Mouse (Mus musculus) G1E (cell line): ENCODE results near the gene Gm44965. TPM values are rescaled to one million over a fixed set of nuclear protein-coding genes. Genes with fewer than 3 reads are reported as not detected.

Experiments used
- ATAC-seq: 2 replicates; pipeline ENCODE4 v1.8.0; 2016; ENCODE audit warnings: mild to moderate bottlenecking; ENCODE audit not compliant: insufficient number of reproducible peaks, poor library complexity, low FRiP score, severe bottlenecking; ENCODE audit errors: extremely low read depth
- DNase-seq: peaks from one replicate; pipeline ENCODE4 v3.0.0; 2012; ENCODE audit warnings: low spot score
- H3K27me3 ChIP-seq: 2 replicates; pipeline ENCODE4 v1.6.1; 2012; ENCODE audit warnings: mild to moderate bottlenecking, low read length, inconsistent platforms; ENCODE audit not compliant: insufficient read depth
- H3K36me3 ChIP-seq: replicated peaks from 2 replicates; pipeline ENCODE3; 2012; ENCODE audit warnings: mild to moderate bottlenecking, inconsistent platforms
- H3K4me1 ChIP-seq: 2 replicates; pipeline ENCODE4 v1.6.1; 2012; ENCODE audit warnings: low read depth, low read length, inconsistent platforms, mixed read lengths; ENCODE audit not compliant: insufficient read depth
- H3K4me3 ChIP-seq: 2 replicates; pipeline ENCODE4 v1.5.1; 2012; ENCODE audit warnings: low read depth, mild to moderate bottlenecking, inconsistent platforms, low read length, moderate library complexity, mixed read lengths
- H3K9me3 ChIP-seq: replicated peaks from 2 replicates; pipeline ENCODE4 v1.6.1; 2012; ENCODE audit warnings: inconsistent platforms
- CTCF ChIP-seq: IDR thresholded peaks from 2 replicates; pipeline ENCODE4 v1.5.1; 2012; ENCODE audit warnings: low read depth, low read length, inconsistent platforms, mixed read lengths
- GATA1 ChIP-seq: IDR thresholded peaks from 2 replicates; pipeline ENCODE4 v1.6.1; 2012; ENCODE audit warnings: borderline replicate concordance, low read length, inconsistent platforms, mixed read lengths
- GATA2 ChIP-seq: IDR thresholded peaks from 2 replicates; pipeline ENCODE4 v1.6.1; 2012; ENCODE audit warnings: low read depth, low read length, inconsistent platforms, borderline replicate concordance
- POLR2AphosphoS5 ChIP-seq: IDR thresholded peaks from 2 replicates; pipeline ENCODE4 v1.6.1; 2012; ENCODE audit warnings: low read depth, low read length, inconsistent platforms; ENCODE audit not compliant: insufficient replicate concordance
- TAL1 ChIP-seq: conservative IDR thresholded peaks from 2 replicates; pipeline ENCODE4 v1.6.1; 2012; ENCODE audit warnings: low read depth, low read length, inconsistent platforms, mixed read lengths
- polyA plus RNA-seq: library from polyadenylated mRNA; stranded (reverse); fragments of >175 nt; gene quantifications from 2 replicates; pipeline ENCODE4 v1.2.3, GENCODE M21; 2012
- total RNA-seq, 2 experiments: library from RNA; stranded (forward) in 1 of 2; stranded (reverse) in 1 of 2; fragments of 200-1000 nt in 1 of 2; fragments of >200 nt in 1 of 2; fragmentation: Nextera tagmentation in 1 of 2; gene quantifications; 2 replicates each; pipeline ENCODE4 v1.2.3; 2014 to 2017

Gm44965 gene
- total and polyA plus RNA-seq, 3 experiments = not detected

GRCm38 (mm10) chr6:48578736-48579135 lies 15.0 kb upstream of the Gm44965 start:
- no peak for ATAC-seq

GRCm38 (mm10) chr6:48579215-48579648 lies 14.5 kb upstream of the Gm44965 start:
- Histone ChIP-seq H3K4me3 (no peak overlapping the region), H3K9me3 (no peaks in the 10 kb centered on the region), H3K27me3 (no peaks in the 10 kb centered on the region), H3K36me3 (no peaks in the 10 kb centered on the region), H3K4me1 (no peaks in the 10 kb centered on the region)
- DNase-seq (no peak), ATAC-seq (no peak)
- TF ChIP-seq POLR2AphosphoS5 (no peak), GATA1 (no peak), CTCF (no peak), TAL1 (no peak), GATA2 (no peak)

More at GRCm38 (mm10) chr6:48578736-48579135, 15.0 kb upstream of the Gm44965 start:
- Histone ChIP-seq H3K4me3 (no peak overlapping the region), H3K9me3 (no peaks in the 10 kb centered on the region), H3K36me3 (no peaks in the 10 kb centered on the region), H3K4me1 (no peaks in the 10 kb centered on the region), H3K27me3 (no peaks in the 10 kb centered on the region)
- no peak for DNase-seq
- no peak for TF ChIP-seq GATA1

- Histone ChIP-seq H3K4me1 (no peaks in the 10 kb centered on the region), H3K9me3 (0 out of 2 replicates have a peak, but pooled peaks cover 2% of the 10 kb centered on the region), H3K4me3 (no peak overlapping the region), H3K36me3 (no peaks in the 10 kb centered on the region), H3K27me3 (no peaks in the 10 kb centered on the region)
- DNase-seq = no peak
- no peak for ATAC-seq
- TF ChIP-seq CTCF = no peak
- TF ChIP-seq TAL1 = no peak
- no peak for TF ChIP-seq GATA1
- no peak for TF ChIP-seq GATA2
- no peak for TF ChIP-seq POLR2AphosphoS5
Observed at GRCm38 (mm10) chr6:48581257-48581656, 12.5 kb upstream of the Gm44965 start.

- TF ChIP-seq TAL1 (no peak), POLR2AphosphoS5 (no peak), GATA1 (no peak), CTCF (peak; percentile 26; the same call in 1 of the 2 replicates), GATA2 (no peak)
- ATAC-seq (no peak), DNase-seq (no peak)
Observed at GRCm38 (mm10) chr6:48582037-48582436, 11.7 kb upstream of the Gm44965 start.

GRCm38 (mm10) chr6:48589194-48589750 lies 4.5 kb upstream of the Gm44965 start, which contains the start of gene Gm45021:
Gm45021 (plus strand) TSS chr6:48589610.
- Histone ChIP-seq H3K9me3 (0 out of 2 replicates have a peak, but pooled peaks cover 2% of the 10 kb centered on the region), H3K27me3 (no peaks in the 10 kb centered on the region; the same call in 1 of the 2 replicates), H3K4me1 (no peaks in the 10 kb centered on the region), H3K36me3 (no peaks in the 10 kb centered on the region), H3K4me3 (no peak within 1 kb of the TSS)
- ATAC-seq (no peak), DNase-seq (no peak)
- TF ChIP-seq GATA1 = no peak
- TF ChIP-seq CTCF = no peak
- no peak for TF ChIP-seq TAL1
- TF ChIP-seq GATA2 = no peak
- TF ChIP-seq POLR2AphosphoS5 = no peak

More at GRCm38 (mm10) chr6:48582037-48582436, 11.7 kb upstream of the Gm44965 start:
- Histone ChIP-seq H3K4me3 (no peak overlapping the region), H3K4me1 (no peaks in the 10 kb centered on the region), H3K36me3 (no peaks in the 10 kb centered on the region), H3K27me3 (no peaks in the 10 kb centered on the region), H3K9me3 (0 out of 2 replicates have a peak, but pooled peaks cover 2% of the 10 kb centered on the region)

- Histone ChIP-seq H3K9me3 (no peaks in the 10 kb centered on the region), H3K4me1 (no peaks in the 10 kb centered on the region), H3K4me3 (no peak overlapping the region), H3K27me3 (no peaks in the 10 kb centered on the region; the same call in 1 of the 2 replicates), H3K36me3 (no peaks in the 10 kb centered on the region)
- ATAC-seq (no peak), DNase-seq (no peak)
- TF ChIP-seq TAL1 (no peak), POLR2AphosphoS5 (no peak), CTCF (no peak), GATA1 (no peak), GATA2 (no peak)
Observed at GRCm38 (mm10) chr6:48591221-48591845, 2.4 kb upstream of the Gm44965 start.
